26 mouse cellular contexts compared by ENCODE assay signal in genomic region chr6:48548314-48548713, GRCm38 (mm10). TPM values are rescaled to one million over a fixed set of nuclear protein-coding genes. Genes with fewer than 3 reads are reported as not detected.
"Had no signal": no experiment of that assay in that cellular context is flagged by ENCODE, and none has a peak within 500 bp of the region (broad histone marks: within the 10 kb centered on the region; RNA-seq: fewer than 3 reads in every experiment).

No protein-coding gene starts in this region.

- H3K36me3 ChIP-seq: liver, embryonic 15.5 days; midbrain, embryonic 12.5 days; neural tube, embryonic 13.5 days; neural tube, embryonic 15.5 days had no signal

- ATAC-seq: midbrain, embryonic 16.5 days had no signal

- H3K9me3 ChIP-seq: liver, embryonic 15.5 days; midbrain, embryonic 12.5 days; neural tube, embryonic 13.5 days; neural tube, embryonic 15.5 days had no signal

- H3K9ac ChIP-seq: liver, embryonic 15.5 days; lung, embryonic 14.5 days; midbrain, embryonic 12.5 days; neural tube, embryonic 13.5 days; neural tube, embryonic 15.5 days had no signal

- DNase-seq: lung, adult 18-20 months; lung, embryonic 14.5 days; lung, postnatal 10 days; lung, postnatal 4 days; midbrain, embryonic 14.5 days; retina, postnatal 1 day; right cerebral cortex, adult 18-20 months; right cerebral cortex, postnatal 25 days; right cerebral cortex, postnatal 4 days; spleen, adult 18-20 months; thymus, adult 18-20 months; thymus, postnatal 14 days; thymus, postnatal 36 days had no signal

- H3K4me1 ChIP-seq: liver, embryonic 15.5 days; midbrain, embryonic 12.5 days; neural tube, embryonic 13.5 days; neural tube, embryonic 15.5 days had no signal

- H3K27ac ChIP-seq: liver, embryonic 15.5 days; midbrain, embryonic 12.5 days; neural tube, embryonic 13.5 days; neural tube, embryonic 15.5 days had no signal

- H3K27me3 ChIP-seq: liver, embryonic 15.5 days; midbrain, embryonic 12.5 days; neural tube, embryonic 13.5 days; neural tube, embryonic 15.5 days had no signal

- H3K4me3 ChIP-seq: liver, embryonic 15.5 days; midbrain, embryonic 12.5 days; myocyte; neural tube, embryonic 13.5 days; neural tube, embryonic 15.5 days had no signal

- H3K4me2 ChIP-seq: liver, embryonic 15.5 days; lung, embryonic 14.5 days; midbrain, embryonic 12.5 days; neural tube, embryonic 13.5 days; neural tube, embryonic 15.5 days had no signal

RNA-seq across cellular contexts. Expression of gene Atp6v0e2, which starts 10.9 kb away (rescaled TPM):
- total RNA-seq: megakaryocyte-erythroid progenitor cell, adult 5-6 weeks had no signal

RNA-seq across cellular contexts. Expression of gene Gm45021, which starts 41.1 kb away (rescaled TPM):
- total RNA-seq: megakaryocyte, adult 5-6 weeks; megakaryocyte-erythroid progenitor cell, adult 5-6 weeks had no signal
- polyA plus RNA-seq: liver, embryonic 15.5 days; lung, embryonic 14.5 days; lung, embryonic 16.5 days; midbrain, embryonic 12.5 days; midbrain, embryonic 14.5 days; midbrain, embryonic 16.5 days; myocyte; neural tube, embryonic 11.5 days; neural tube, embryonic 13.5 days; neural tube, embryonic 15.5 days; small intestine, adult 2 months; stomach, embryonic 14.5 days; stomach, embryonic 16.5 days had no signal
